Mouse (Mus musculus) heart, adult 2 months (tissue): ENCODE data around the gene Simc1.

Experiments
- CTCF ChIP-seq: fragments of 200-600 bp; IDR thresholded peaks from 2 replicates; pipeline ENCODE4 v1.8.1; 2022; ENCODE audit warnings: antibody characterized with exemption, mild to moderate bottlenecking, moderate library complexity
- EP300 ChIP-seq: fragments of 200-500 bp; IDR thresholded peaks from 2 replicates; pipeline ENCODE4 v1.6.1; 2011; ENCODE audit warnings: low read depth, low read length, control low read depth; ENCODE audit not compliant: insufficient read depth
- POLR2A ChIP-seq: fragments of 200-500 bp; IDR thresholded peaks from 2 replicates; pipeline ENCODE4 v1.6.1; 2011; ENCODE audit warnings: mild to moderate bottlenecking, low read depth, low read length, control low read depth; ENCODE audit not compliant: insufficient read depth

- TF ChIP-seq CTCF (no peak), POLR2A (no peak), EP300 (no peak)
Observed at GRCm38 (mm10) chr13:54557652-54558051, 54.1 kb downstream of the Simc1 start.
